Mouse (Mus musculus) spleen, adult 2 months (tissue): ENCODE results near the gene Gcdh.

Experiments used
- CTCF ChIP-seq: fragments of 200-500 bp; IDR thresholded peaks from 2 replicates; pipeline ENCODE4 v1.5.1; 2011; ENCODE audit warnings: mild to moderate bottlenecking, inconsistent platforms; ENCODE audit not compliant: insufficient read depth, insufficient read length, insufficient replicate concordance; ENCODE audit errors: extremely low read depth
- POLR2A ChIP-seq: fragments of 200-500 bp; IDR thresholded peaks from 2 replicates; pipeline ENCODE4 v1.6.1; 2011; ENCODE audit warnings: low read depth, low read length, inconsistent platforms

GRCm38 (mm10) chr8:84937620-84938485 lies 44.1 kb upstream of the Gcdh start:
- no peak for TF ChIP-seq POLR2A
- TF ChIP-seq CTCF, result no peak
